Mouse (Mus musculus) spleen, adult 12 weeks (tissue): ENCODE results near the gene Cblc.
A peak's percentile ranks its signal among the peaks of the same experiment; 100 is the strongest.

Source experiments
- DNase-seq: peaks from one replicate; pipeline ENCODE4 v3.0.0; 2022; ENCODE audit warnings: low spot score

Gene Cblc

GRCm38 (mm10) chr7:19750217-19751069 is 46.2 kb downstream of the Cblc start, which contains the start of gene Nectin2:
Gene Nectin2 (minus strand): TSS chr7:19750483.
- DNase-seq: peak; percentile 53

GRCm38 (mm10) chr7:19749389-19750216 is 47.0 kb downstream of the Cblc start:
- peak; percentile 61 for DNase-seq

- no peak for DNase-seq
These were observed 48.1 kb downstream of the Cblc start for GRCm38 (mm10) chr7:19748219-19749195.

GRCm38 (mm10) chr7:19747420-19748218 is 49.0 kb downstream of the Cblc start:
- DNase-seq: no peak

GRCm38 (mm10) chr7:19746426-19747201 is 50.0 kb downstream of the Cblc start:
- no peak for DNase-seq

GRCm38 (mm10) chr7:19745971-19746370 is 50.6 kb downstream of the Cblc start:
- DNase-seq: no peak

- DNase-seq: no peak
These were observed 51.8 kb downstream of the Cblc start for GRCm38 (mm10) chr7:19744590-19745385.

- DNase-seq: no peak
These were observed 52.8 kb downstream of the Cblc start for GRCm38 (mm10) chr7:19743791-19744190.

- no peak for DNase-seq
These were observed 54.1 kb downstream of the Cblc start for GRCm38 (mm10) chr7:19742468-19742867.

- no peak for DNase-seq
These were observed 55.1 kb downstream of the Cblc start for GRCm38 (mm10) chr7:19741329-19742031.

GRCm38 (mm10) chr7:19740269-19740668 is 56.3 kb downstream of the Cblc start:
- no peak for DNase-seq

GRCm38 (mm10) chr7:19738771-19739170 is 57.8 kb downstream of the Cblc start:
- no peak for DNase-seq

- DNase-seq: no peak
These were observed 60.1 kb downstream of the Cblc start for GRCm38 (mm10) chr7:19736389-19737057.

GRCm38 (mm10) chr7:19734178-19734666 is 62.4 kb downstream of the Cblc start:
- DNase-seq: no peak
